Mouse (Mus musculus) lung, postnatal 0 days (tissue): Measurements from ENCODE around the gene Pde4c. TPM values are rescaled to one million over a fixed set of nuclear protein-coding genes. Genes with fewer than 3 reads are reported as not detected.

ENCODE experiments used
- ATAC-seq: fragments of 200-750 bp; cut with Nextera tagmentation; 2 replicates; pipeline ENCODE4 v1.8.0; 2017; ENCODE audit warnings: moderate library complexity
- DNase-seq: peaks from one replicate; pipeline ENCODE4 v3.0.0-alpha.2; 2016; ENCODE audit warnings: low spot score
- H3K27ac ChIP-seq: fragments of 300-500 bp; sonication (generic); 2 replicates; pipeline ENCODE4 v1.5.1; 2014; ENCODE audit warnings: antibody characterized with exemption, mild to moderate bottlenecking, low read length, mixed read lengths
- H3K27me3 ChIP-seq: fragments of 300-500 bp; sonication (generic); replicated peaks from 2 replicates; pipeline ENCODE4 v1.6.1; 2014; ENCODE audit warnings: low read length, mixed read lengths; ENCODE audit not compliant: insufficient read depth
- H3K36me3 ChIP-seq: fragments of 300-500 bp; sonication (generic); 2 replicates; pipeline ENCODE4 v1.6.1; 2014; ENCODE audit warnings: low read length, mixed read lengths; ENCODE audit not compliant: insufficient read depth
- H3K4me1 ChIP-seq: fragments of 300-500 bp; sonication (generic); 2 replicates; pipeline ENCODE4 v1.6.1; 2014; ENCODE audit warnings: antibody characterized with exemption, low read depth, low read length, mixed read lengths; ENCODE audit not compliant: insufficient read depth
- H3K4me2 ChIP-seq: fragments of 300-500 bp; sonication (generic); replicated peaks from 2 replicates; pipeline ENCODE4 v1.6.1; 2014; ENCODE audit warnings: low read depth, mild to moderate bottlenecking, low read length, moderate library complexity, mixed read lengths
- H3K4me3 ChIP-seq: fragments of 300-500 bp; sonication (generic); 2 replicates; pipeline ENCODE4 v1.5.1; 2014; ENCODE audit warnings: low read depth, low read length
- H3K9ac ChIP-seq: fragments of 300-500 bp; sonication (generic); replicated peaks from 2 replicates; pipeline ENCODE4 v1.6.1; 2014; ENCODE audit warnings: low read depth, mild to moderate bottlenecking
- H3K9me3 ChIP-seq: fragments of 300-500 bp; sonication (generic); 2 replicates; pipeline ENCODE4 v1.6.1; 2016; ENCODE audit warnings: low read length, mixed read lengths
- CTCF ChIP-seq: IDR thresholded peaks from 2 replicates; pipeline ENCODE4 v1.5.1; 2016; ENCODE audit warnings: antibody characterized with exemption, mild to moderate bottlenecking
- EP300 ChIP-seq: IDR thresholded peaks from 2 replicates; pipeline ENCODE4 v1.6.1; 2016; ENCODE audit warnings: antibody characterized with exemption, mild to moderate bottlenecking, control low read depth
- WGBS: fragments of 180-500 bp; shearing (Covaris S2); extraction: QIAGEN DNeasy Blood & Tissue Kit; methylation state at CpG from one replicate; pipeline ENCODE4 v1.1.7; 2014; 5-methylcytosine and 5-hydroxymethylcytosine counted together
- polyA plus RNA-seq: library from polyadenylated mRNA; unstranded; fragments of >200 nt; fragmentation: Nextera tagmentation; extraction: Ambion mirVana; gene quantifications from 2 replicates; pipeline ENCODE4 v1.2.1, GENCODE M21; 2015

The Pde4c gene
- polyA plus RNA-seq, 1 experiment from 2014 or later: 2.0 TPM

GRCm38 (mm10) chr8:70679404-70679803, 44.1 kb upstream of the Pde4c start:
- Histone ChIP-seq H3K9me3 (no peaks in the 10 kb centered on the region), H3K9ac (0 out of 2 replicates have a peak overlapping the region, but pooled peaks have one; percentile 8)

DNA sequence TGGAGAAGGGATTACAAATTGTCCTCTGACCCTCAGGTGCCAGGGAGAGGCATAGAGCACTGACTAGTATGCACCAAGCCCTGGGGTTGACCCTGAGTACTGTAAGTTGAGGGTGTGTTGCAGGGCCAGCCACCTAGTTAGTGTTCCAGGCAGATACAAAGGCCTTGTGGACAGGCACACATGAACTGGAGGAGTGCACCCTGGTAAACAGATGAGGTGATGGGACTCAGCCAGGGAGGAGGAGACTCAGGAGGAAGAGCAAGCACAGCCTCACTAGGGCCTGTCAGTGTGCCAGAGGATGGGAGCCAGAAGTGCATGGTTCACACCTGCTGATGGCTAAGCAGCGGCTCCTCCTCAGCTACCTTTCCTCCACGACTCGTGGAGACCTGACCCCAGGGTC, 43.5 kb upstream of the Pde4c start:
- H3K4me1 ChIP-seq: peaks cover 9% of the 10 kb centered on the region; the same call in 1 of the 2 replicates
- H3K4me3 ChIP-seq: no peak overlapping the region
- DNase-seq (no peak), ATAC-seq (no peak)
- no peaks in the 10 kb centered on the region for H3K9me3 ChIP-seq
- 66% methylated on average over 3 of the region's 3 CpGs for WGBS
- H3K36me3 ChIP-seq: no peaks in the 10 kb centered on the region; the same call in 1 of the 2 replicates
- H3K27ac ChIP-seq: no peak overlapping the region
- H3K9ac ChIP-seq: no peak overlapping the region
- TF ChIP-seq EP300: no peak
- no peak for TF ChIP-seq CTCF
- no peak overlapping the region for H3K4me2 ChIP-seq
- H3K27me3 ChIP-seq: no peaks in the 10 kb centered on the region

More at GRCm38 (mm10) chr8:70679404-70679803, 44.1 kb upstream of the Pde4c start:
- ATAC-seq (no peak), DNase-seq (no peak)
- peaks cover 13% of the 10 kb centered on the region; the same call in 1 of the 2 replicates for H3K4me1 ChIP-seq
- H3K36me3 ChIP-seq: no peaks in the 10 kb centered on the region; the same call in 1 of the 2 replicates
- WGBS: 87% methylated on average over 4 of the region's 4 CpGs
- no peak for TF ChIP-seq EP300
- no peak for TF ChIP-seq CTCF
- H3K4me3 ChIP-seq: no peak overlapping the region
- H3K27ac ChIP-seq: no peak overlapping the region
- no peak overlapping the region for H3K4me2 ChIP-seq
- H3K27me3 ChIP-seq: no peaks in the 10 kb centered on the region

DNA sequence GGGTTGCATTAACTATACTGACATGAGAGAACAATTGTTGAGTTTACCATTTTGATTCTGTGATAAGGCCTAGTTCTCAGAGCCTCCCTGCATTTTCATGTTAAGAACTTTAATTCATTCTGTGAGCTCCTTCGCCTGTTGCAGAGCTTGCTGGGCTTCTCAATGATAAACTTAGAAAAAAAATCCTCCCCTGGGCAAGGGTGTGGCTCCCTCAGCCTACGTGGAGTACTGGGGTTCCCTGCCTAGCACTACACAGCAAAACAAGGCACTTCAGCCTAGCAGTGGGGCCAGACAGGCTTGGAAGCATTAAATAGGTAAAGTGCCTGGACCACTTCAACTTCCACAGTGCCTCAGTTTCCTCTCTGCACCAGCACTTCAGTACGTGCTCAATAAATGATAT, 42.1 kb upstream of the Pde4c start:
- Histone ChIP-seq H3K4me2 (0 out of 2 replicates have a peak overlapping the region, but pooled peaks have one; percentile 20), H3K4me1 (peaks cover 4% of the 10 kb centered on the region; the same call in 1 of the 2 replicates), H3K27ac (0 out of 2 replicates have a peak overlapping the region, but pooled peaks have one; percentile 17), H3K36me3 (no peaks in the 10 kb centered on the region; the same call in 1 of the 2 replicates), H3K9me3 (no peaks in the 10 kb centered on the region), H3K4me3 (no peak overlapping the region), H3K27me3 (no peaks in the 10 kb centered on the region), H3K9ac (no peak overlapping the region)
- WGBS: 55% methylated on average over 3 of the region's 3 CpGs
- DNase-seq (no peak), ATAC-seq (no peak)
- TF ChIP-seq CTCF (no peak), EP300 (no peak)

DNA sequence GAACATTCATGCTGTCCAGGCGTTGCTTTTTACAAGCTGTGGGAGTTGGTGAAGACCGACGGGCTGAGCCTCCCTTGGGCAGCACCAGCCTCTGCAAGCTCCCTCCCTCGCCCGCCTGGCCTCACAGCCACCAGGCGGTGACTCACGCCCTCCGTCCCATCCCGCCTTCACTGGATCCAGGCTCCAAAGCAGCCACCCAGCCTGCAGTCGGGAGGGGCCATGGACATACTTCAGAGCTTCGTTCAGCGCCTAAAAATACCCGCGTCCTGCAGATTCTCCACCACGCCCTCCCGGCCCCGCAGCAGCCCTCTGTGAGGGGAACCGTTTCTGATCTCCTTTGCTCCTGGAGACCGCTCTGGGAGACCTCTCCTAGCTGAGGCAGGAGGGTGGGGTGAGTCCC, 41.3 kb upstream of the Pde4c start:
- 3% methylated on average over 19 of the region's 19 CpGs for WGBS
- no peak overlapping the region for H3K4me3 ChIP-seq
- peak overlapping the region; percentile 35; the same call in 1 of the 2 replicates for H3K4me2 ChIP-seq
- ATAC-seq (peak; percentile 95), DNase-seq (peak; percentile 93)
- peaks cover 4% of the 10 kb centered on the region; the same call in 1 of the 2 replicates for H3K4me1 ChIP-seq
- no peaks in the 10 kb centered on the region; the same call in 1 of the 2 replicates for H3K36me3 ChIP-seq
- no peak overlapping the region for H3K9ac ChIP-seq
- no peaks in the 10 kb centered on the region for H3K9me3 ChIP-seq
- 0 out of 2 replicates have a peak overlapping the region, but pooled peaks have one; percentile 27 for H3K27ac ChIP-seq
- no peaks in the 10 kb centered on the region for H3K27me3 ChIP-seq
- TF ChIP-seq CTCF (peak; percentile 68), EP300 (no peak)

DNA sequence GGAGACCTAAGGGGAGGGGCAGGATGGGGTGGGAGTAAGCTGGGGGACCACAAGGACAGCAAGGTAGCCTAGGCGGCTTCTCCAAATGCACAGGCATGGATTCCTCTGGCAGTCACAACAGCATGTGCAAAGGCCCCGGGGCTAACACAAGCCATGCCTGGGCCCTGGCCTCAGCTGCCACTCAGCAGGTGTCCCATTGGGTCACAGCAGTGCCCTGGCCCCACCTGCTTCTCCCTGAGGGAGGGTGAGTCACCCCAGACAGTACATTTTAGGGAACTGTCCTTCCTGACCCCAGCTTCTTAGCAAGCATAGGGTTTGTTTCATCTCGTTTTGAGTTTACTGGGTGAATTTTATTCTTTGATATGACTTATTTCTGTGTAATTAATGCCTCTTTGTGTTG, 40.8 kb upstream of the Pde4c start:
- DNase-seq (no peak), ATAC-seq (peak; percentile 9; the same call in 1 of the 2 replicates)
- peak overlapping the region; percentile 35; the same call in 1 of the 2 replicates for H3K4me2 ChIP-seq
- peaks cover 4% of the 10 kb centered on the region; the same call in 1 of the 2 replicates for H3K4me1 ChIP-seq
- no peak for TF ChIP-seq CTCF
- TF ChIP-seq EP300: no peak
- 0 out of 2 replicates have a peak overlapping the region, but pooled peaks have one; percentile 27 for H3K27ac ChIP-seq
- H3K9ac ChIP-seq: no peak overlapping the region
- WGBS: 76% methylated on average over 3 of the region's 3 CpGs
- H3K27me3 ChIP-seq: no peaks in the 10 kb centered on the region
- H3K36me3 ChIP-seq: no peaks in the 10 kb centered on the region; the same call in 1 of the 2 replicates
- H3K4me3 ChIP-seq: no peak overlapping the region
- no peaks in the 10 kb centered on the region for H3K9me3 ChIP-seq

- no peak for ATAC-seq
- Histone ChIP-seq H3K4me2 (no peak overlapping the region), H3K36me3 (no peaks in the 10 kb centered on the region), H3K27me3 (no peaks in the 10 kb centered on the region), H3K9ac (no peak overlapping the region), H3K27ac (no peak overlapping the region), H3K4me1 (peaks cover 4% of the 10 kb centered on the region; the same call in 1 of the 2 replicates), H3K9me3 (no peaks in the 10 kb centered on the region), H3K4me3 (no peak overlapping the region)
- TF ChIP-seq CTCF: no peak
- no peak for TF ChIP-seq EP300
- 54% methylated on average over 7 of the region's 7 CpGs for WGBS
- DNase-seq: no peak
These were observed 39.2 kb upstream of the Pde4c start for GRCm38 (mm10) chr8:70684291-70684690.
